Mouse (Mus musculus) telencephalon, adult 2 months (tissue): ENCODE measurements at regions not wholly inside any gene's neighbourhood (a gene's known extent, or its start where the extent isn't known, plus 50 kb on each side); places are given as distances from the start of the nearest gene placed in this dataset.

Experiments
- DNase-seq: peaks from one replicate; pipeline ENCODE4 v3.0.0-alpha.2; 2011; ENCODE audit warnings: low read depth, low spot score

GRCm38 (mm10) chr1:186295201-186295600 is 178.1 kb upstream of the Lyplal1 start:
- no peak for DNase-seq

GRCm38 (mm10) chr1:186294635-186295034 is 177.5 kb upstream of the Lyplal1 start:
- no peak for DNase-seq

- DNase-seq: no peak
Observed at GRCm38 (mm10) chr1:186289117-186289516, 172.0 kb upstream of the Lyplal1 start.

- no peak for DNase-seq
Observed at GRCm38 (mm10) chr1:186287831-186288230, 170.7 kb upstream of the Lyplal1 start.

GRCm38 (mm10) chr1:186286401-186286800 is 169.3 kb upstream of the Lyplal1 start:
- DNase-seq: no peak

GRCm38 (mm10) chr1:186277981-186278634 is 161.0 kb upstream of the Lyplal1 start:
- DNase-seq: no peak

- no peak for DNase-seq
Observed at GRCm38 (mm10) chr1:186271436-186271835, 154.3 kb upstream of the Lyplal1 start.

- DNase-seq: no peak
Observed at GRCm38 (mm10) chr1:186267317-186267716, 150.2 kb upstream of the Lyplal1 start.

GRCm38 (mm10) chr1:186264639-186265038 is 147.5 kb upstream of the Lyplal1 start:
- no peak for DNase-seq

- no peak for DNase-seq
Observed at GRCm38 (mm10) chr1:186263955-186264354, 146.8 kb upstream of the Lyplal1 start.

- no peak for DNase-seq
Observed at GRCm38 (mm10) chr1:186263196-186263595, 146.1 kb upstream of the Lyplal1 start.

- DNase-seq: no peak
Observed at GRCm38 (mm10) chr1:186262040-186262439, 144.9 kb upstream of the Lyplal1 start.

GRCm38 (mm10) chr1:186261326-186261833 is 144.3 kb upstream of the Lyplal1 start:
- DNase-seq: peak; percentile 71

GRCm38 (mm10) chr1:186257611-186258010 is 140.5 kb upstream of the Lyplal1 start:
- no peak for DNase-seq

- DNase-seq: no peak
Observed at GRCm38 (mm10) chr1:186255476-186256080, 138.5 kb upstream of the Lyplal1 start.

GRCm38 (mm10) chr1:186254500-186254899 is 137.4 kb upstream of the Lyplal1 start:
- no peak for DNase-seq

- DNase-seq: no peak
Observed at GRCm38 (mm10) chr1:186252551-186252950, 135.4 kb upstream of the Lyplal1 start.

- DNase-seq: peak; percentile 46
Observed at GRCm38 (mm10) chr1:186250316-186250715, 133.2 kb upstream of the Lyplal1 start.

- DNase-seq: peak; percentile 83
Observed at GRCm38 (mm10) chr1:186249214-186249613, 132.1 kb upstream of the Lyplal1 start.

- DNase-seq: no peak
Observed at GRCm38 (mm10) chr1:186245723-186246440, 128.8 kb upstream of the Lyplal1 start.

- no peak for DNase-seq
Observed at GRCm38 (mm10) chr1:186241112-186241511, 124.0 kb upstream of the Lyplal1 start.

- no peak for DNase-seq
Observed at GRCm38 (mm10) chr1:186237556-186237955, 120.4 kb upstream of the Lyplal1 start.
